Mouse (Mus musculus): Measurements from ENCODE around the gene D630003M21Rik. TPM values are rescaled to one million over a fixed set of nuclear protein-coding genes. Genes with fewer than 3 reads are reported as not detected.

The D630003M21Rik gene
- polyA plus RNA-seq, 1 experiment from 2014 or later: 2.6 TPM

DNA sequence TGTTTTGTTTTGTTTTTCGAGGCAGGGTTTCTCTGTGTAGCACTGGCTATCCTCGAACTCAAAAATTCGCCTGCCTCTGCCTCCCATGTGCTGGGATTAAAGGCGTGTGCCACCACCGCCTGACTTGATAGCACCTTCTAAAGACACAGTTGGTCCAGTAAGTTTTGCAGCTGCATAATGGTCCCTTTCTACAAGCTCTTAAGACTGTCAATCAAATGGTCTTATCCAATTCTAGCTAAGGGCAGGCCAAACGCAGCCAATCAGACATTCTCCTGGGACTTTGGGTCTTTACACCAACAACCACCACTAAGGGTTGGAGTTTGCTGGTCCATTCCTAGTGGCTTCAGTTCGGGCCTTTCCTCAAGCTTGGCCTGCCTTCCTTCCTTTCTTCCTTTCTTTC, 73.9 kb downstream of the D630003M21Rik start:
- Histone ChIP-seq H3K9ac (no peak overlapping the region), H3K36me3 (no peaks in the 10 kb centered on the region), H3K4me2 (replicated peaks) (no peak overlapping the region), H3K4me1 (replicated peaks) (peaks cover 25% of the 10 kb centered on the region), H3K4me3 (replicated peaks) (no peak overlapping the region), H3K27ac (no peak overlapping the region), H3K27me3 (replicated peaks) (no peaks in the 10 kb centered on the region), H3K9me3 (no peaks in the 10 kb centered on the region)
- ATAC-seq: no peak
- WGBS: 88% methylated on average over 7 of the region's 7 CpGs

- 0 out of 2 replicates have a peak overlapping the region, but pooled peaks have one; percentile 90 for H3K4me2 ChIP-seq (replicated peaks)
- ATAC-seq: peak; percentile 29
- no peaks in the 10 kb centered on the region for H3K27me3 ChIP-seq (replicated peaks)
- no peak overlapping the region for H3K9ac ChIP-seq
- 55% methylated on average over 8 of the region's 8 CpGs for WGBS
- no peaks in the 10 kb centered on the region for H3K9me3 ChIP-seq
- H3K4me1 ChIP-seq (replicated peaks): peaks cover 21% of the 10 kb centered on the region
- H3K36me3 ChIP-seq: no peaks in the 10 kb centered on the region
- H3K27ac ChIP-seq: peak overlapping the region; percentile 71
- H3K4me3 ChIP-seq (replicated peaks): no peak overlapping the region
These were observed 74.4 kb downstream of the D630003M21Rik start for GRCm38 (mm10) chr2:158154641-158155040.

- peaks cover 17% of the 10 kb centered on the region for H3K4me1 ChIP-seq (replicated peaks)
- peak overlapping the region; percentile 90 for H3K4me2 ChIP-seq (replicated peaks)
- ATAC-seq: peak; percentile 65
- peak overlapping the region; percentile 40 for H3K9ac ChIP-seq
- no peaks in the 10 kb centered on the region for H3K27me3 ChIP-seq (replicated peaks)
- H3K4me3 ChIP-seq (replicated peaks): peak overlapping the region; percentile 38
- WGBS: under 1% methylated on average over 22 of the region's 22 CpGs
- no peaks in the 10 kb centered on the region for H3K36me3 ChIP-seq
- H3K27ac ChIP-seq: peak overlapping the region; percentile 71
- no peaks in the 10 kb centered on the region for H3K9me3 ChIP-seq
These were observed 75.2 kb downstream of the D630003M21Rik start for GRCm38 (mm10) chr2:158153728-158154343.

- H3K36me3 ChIP-seq: no peaks in the 10 kb centered on the region
- no peaks in the 10 kb centered on the region for H3K9me3 ChIP-seq
- H3K4me3 ChIP-seq (replicated peaks): no peak overlapping the region
- no peak overlapping the region for H3K27ac ChIP-seq
- H3K27me3 ChIP-seq (replicated peaks): no peaks in the 10 kb centered on the region
- 50% methylated on average over 6 of the region's 6 CpGs for WGBS
- H3K9ac ChIP-seq: no peak overlapping the region
- 0 out of 2 replicates have a peak overlapping the region, but pooled peaks have one; percentile 90 for H3K4me2 ChIP-seq (replicated peaks)
- H3K4me1 ChIP-seq (replicated peaks): peaks cover 17% of the 10 kb centered on the region
- peak; percentile 28 for ATAC-seq
These were observed 76.2 kb downstream of the D630003M21Rik start for GRCm38 (mm10) chr2:158152685-158153309.

GRCm38 (mm10) chr2:158151077-158151476, 77.9 kb downstream of the D630003M21Rik start:
- no peak overlapping the region for H3K4me3 ChIP-seq (replicated peaks)
- H3K9ac ChIP-seq: no peak overlapping the region
- no peak for ATAC-seq
- no peaks in the 10 kb centered on the region for H3K27me3 ChIP-seq (replicated peaks)
- no peaks in the 10 kb centered on the region for H3K9me3 ChIP-seq
- 97% methylated on average over 3 of the region's 3 CpGs for WGBS
- H3K4me1 ChIP-seq (replicated peaks): peaks cover 19% of the 10 kb centered on the region
- H3K36me3 ChIP-seq: no peaks in the 10 kb centered on the region
- H3K27ac ChIP-seq: no peak overlapping the region
- H3K4me2 ChIP-seq (replicated peaks): no peak overlapping the region

DNA sequence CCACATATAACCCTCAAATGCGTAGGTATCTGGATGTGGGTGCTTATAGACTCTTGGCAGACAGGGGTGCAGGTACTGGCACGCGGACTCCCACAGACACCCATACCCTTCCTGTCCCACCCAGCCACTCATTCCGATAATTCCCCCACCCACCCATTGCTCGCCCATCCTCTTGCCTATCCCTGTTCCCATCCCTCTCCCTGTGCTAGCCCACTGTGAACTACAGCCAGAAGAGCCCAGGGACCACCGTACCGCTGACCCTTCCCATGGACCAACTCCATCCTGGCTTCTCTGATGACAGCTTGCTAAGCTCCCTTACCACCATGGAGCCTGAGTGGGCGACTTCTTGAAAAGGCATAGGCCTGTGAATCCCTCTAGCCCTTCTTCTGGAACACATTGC, 82.1 kb downstream of the D630003M21Rik start:
- WGBS: 92% methylated on average over 8 of the region's 8 CpGs
- H3K4me3 ChIP-seq (replicated peaks): no peak overlapping the region
- no peak overlapping the region for H3K27ac ChIP-seq
- 0 out of 2 replicates have a peak, but pooled peaks cover 1% of the 10 kb centered on the region for H3K36me3 ChIP-seq
- H3K4me2 ChIP-seq (replicated peaks): no peak overlapping the region
- H3K9ac ChIP-seq: no peak overlapping the region
- no peaks in the 10 kb centered on the region for H3K9me3 ChIP-seq
- H3K4me1 ChIP-seq (replicated peaks): peaks cover 36% of the 10 kb centered on the region
- H3K27me3 ChIP-seq (replicated peaks): no peaks in the 10 kb centered on the region
- ATAC-seq: no peak

- Histone ChIP-seq H3K36me3 (0 out of 2 replicates have a peak, but pooled peaks cover 5% of the 10 kb centered on the region), H3K9me3 (no peaks in the 10 kb centered on the region), H3K27me3 (replicated peaks) (no peaks in the 10 kb centered on the region), H3K9ac (peak within 1 kb of the TSS; percentile 62), H3K27ac (0 out of 2 replicates have a peak within 1 kb of the TSS, but pooled peaks have one; percentile 18), H3K4me2 (replicated peaks) (peak within 1 kb of the TSS; percentile 73), H3K4me1 (replicated peaks) (peaks cover 43% of the 10 kb centered on the region), H3K4me3 (replicated peaks) (peak within 1 kb of the TSS; percentile 51)
- peak; percentile 86 for ATAC-seq
- 2% methylated on average over 26 of the region's 33 CpGs for WGBS
These were observed 82.8 kb downstream of the D630003M21Rik start, which contains the start of gene Tgm2 for GRCm38 (mm10) chr2:158146223-158146622. Tgm2 (minus strand) TSS chr2:158146436.

DNA sequence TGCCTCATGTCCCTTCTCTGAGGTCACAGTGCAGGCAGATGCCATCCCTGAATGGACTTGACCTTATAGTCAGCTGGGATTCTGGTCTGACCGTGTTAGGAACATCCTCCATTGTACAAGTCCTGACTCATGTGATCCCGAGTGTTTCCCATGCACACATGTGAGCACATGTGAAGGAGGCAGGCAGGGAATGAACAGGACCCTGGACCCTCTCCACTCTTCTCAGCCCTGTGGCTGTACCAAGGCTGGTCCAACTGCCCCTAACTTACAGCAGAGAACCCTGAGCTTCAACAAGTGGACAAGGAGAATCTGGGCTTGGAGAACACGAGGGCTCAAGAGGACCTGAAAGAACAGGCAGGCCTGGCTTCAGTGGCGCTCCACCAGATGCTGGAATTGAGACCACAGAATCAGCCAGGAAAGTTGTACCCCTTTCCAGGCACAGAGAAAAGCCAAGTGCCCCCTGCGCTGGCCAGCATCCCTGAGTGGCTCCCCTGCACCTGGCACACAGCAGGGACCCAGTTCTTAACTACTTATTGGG, 83.4 kb downstream of the D630003M21Rik start:
- Histone ChIP-seq H3K27me3 (replicated peaks) (no peaks in the 10 kb centered on the region), H3K9ac (peak overlapping the region; percentile 62), H3K36me3 (0 out of 2 replicates have a peak, but pooled peaks cover 5% of the 10 kb centered on the region), H3K4me2 (replicated peaks) (peak overlapping the region; percentile 73), H3K4me3 (replicated peaks) (peak overlapping the region; percentile 51), H3K4me1 (replicated peaks) (peaks cover 45% of the 10 kb centered on the region), H3K27ac (no peak overlapping the region), H3K9me3 (no peaks in the 10 kb centered on the region)
- WGBS: 61% methylated on average over 5 of the region's 5 CpGs
- ATAC-seq: no peak; the same call in 1 of the 2 replicates

- H3K9me3 ChIP-seq: no peaks in the 10 kb centered on the region
- H3K27ac ChIP-seq: 0 out of 2 replicates have a peak overlapping the region, but pooled peaks have one; percentile 33
- peak overlapping the region; percentile 73 for H3K4me2 ChIP-seq (replicated peaks)
- H3K36me3 ChIP-seq: 0 out of 2 replicates have a peak, but pooled peaks cover 5% of the 10 kb centered on the region
- no peaks in the 10 kb centered on the region for H3K27me3 ChIP-seq (replicated peaks)
- H3K9ac ChIP-seq: peak overlapping the region; percentile 62
- peaks cover 48% of the 10 kb centered on the region for H3K4me1 ChIP-seq (replicated peaks)
- no peak for ATAC-seq
- H3K4me3 ChIP-seq (replicated peaks): peak overlapping the region; percentile 51
- WGBS: 76% methylated on average over 6 of the region's 6 CpGs
These were observed 84.1 kb downstream of the D630003M21Rik start for GRCm38 (mm10) chr2:158144750-158145527.

- WGBS: 54% methylated on average over 8 of the region's 8 CpGs
- Histone ChIP-seq H3K9ac (peak overlapping the region; percentile 62; the same call in 1 of the 2 replicates), H3K27me3 (replicated peaks) (no peaks in the 10 kb centered on the region), H3K4me3 (replicated peaks) (no peak overlapping the region), H3K27ac (peak overlapping the region; percentile 33; the same call in 1 of the 2 replicates), H3K9me3 (no peaks in the 10 kb centered on the region), H3K4me2 (replicated peaks) (peak overlapping the region; percentile 73), H3K4me1 (replicated peaks) (peaks cover 48% of the 10 kb centered on the region), H3K36me3 (0 out of 2 replicates have a peak, but pooled peaks cover 5% of the 10 kb centered on the region)
- ATAC-seq: no peak
These were observed 84.8 kb downstream of the D630003M21Rik start for GRCm38 (mm10) chr2:158144263-158144662.

DNA sequence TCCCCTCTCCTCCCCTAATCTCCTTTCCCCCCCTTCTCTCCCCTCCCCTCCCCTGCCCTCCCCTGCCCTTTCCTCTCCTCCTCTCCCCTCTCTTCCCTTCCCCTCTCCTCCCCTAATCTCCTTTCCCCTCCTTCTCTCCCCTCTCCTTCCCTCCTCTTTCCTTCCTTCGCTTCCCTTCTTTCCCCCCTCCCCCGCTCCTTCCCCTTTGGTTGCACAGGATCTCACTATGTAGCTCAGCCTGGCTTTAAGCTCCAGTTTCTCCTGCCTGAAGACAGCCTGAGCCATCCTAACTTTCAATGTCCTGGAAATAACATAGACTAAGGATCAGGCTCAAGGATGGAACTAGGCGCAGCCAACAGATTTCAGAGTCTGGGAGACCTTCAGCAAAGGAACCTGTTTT, 85.2 kb downstream of the D630003M21Rik start:
- Histone ChIP-seq H3K27me3 (replicated peaks) (no peaks in the 10 kb centered on the region), H3K36me3 (0 out of 2 replicates have a peak, but pooled peaks cover 5% of the 10 kb centered on the region), H3K4me1 (replicated peaks) (peaks cover 48% of the 10 kb centered on the region), H3K4me2 (replicated peaks) (peak overlapping the region; percentile 73), H3K9me3 (no peaks in the 10 kb centered on the region), H3K27ac (peak overlapping the region; percentile 33; the same call in 1 of the 2 replicates), H3K4me3 (replicated peaks) (no peak overlapping the region), H3K9ac (0 out of 2 replicates have a peak overlapping the region, but pooled peaks have one; percentile 62)
- ATAC-seq: no peak
- 67% methylated on average over 3 of the region's 3 CpGs for WGBS

Measured in intestine, embryonic 15.5 days (tissue).